Mouse (Mus musculus) bone marrow macrophage, adult 2 months (primary cell): Measurements from ENCODE around the gene Tent5b.

Experiments used
- CTCF ChIP-seq: IDR thresholded peaks from 2 replicates; pipeline ENCODE4 v1.5.1; 2012; ENCODE audit warnings: low read depth, mild to moderate bottlenecking, low read length, moderate library complexity
- POLR2A ChIP-seq: IDR thresholded peaks from 2 replicates; pipeline ENCODE4 v1.6.1; 2012; ENCODE audit warnings: mild to moderate bottlenecking, low read depth, low read length, borderline replicate concordance

- TF ChIP-seq POLR2A (no peak), CTCF (no peak)
Measured at GRCm38 (mm10) chr4:133481488-133481887, 1.6 kb downstream of the Tent5b start.
